Mouse (Mus musculus): ENCODE results near the gene Rgs3.
A peak's percentile ranks its signal among the peaks of the same experiment; 100 is the strongest.

Rgs3 gene

DNA sequence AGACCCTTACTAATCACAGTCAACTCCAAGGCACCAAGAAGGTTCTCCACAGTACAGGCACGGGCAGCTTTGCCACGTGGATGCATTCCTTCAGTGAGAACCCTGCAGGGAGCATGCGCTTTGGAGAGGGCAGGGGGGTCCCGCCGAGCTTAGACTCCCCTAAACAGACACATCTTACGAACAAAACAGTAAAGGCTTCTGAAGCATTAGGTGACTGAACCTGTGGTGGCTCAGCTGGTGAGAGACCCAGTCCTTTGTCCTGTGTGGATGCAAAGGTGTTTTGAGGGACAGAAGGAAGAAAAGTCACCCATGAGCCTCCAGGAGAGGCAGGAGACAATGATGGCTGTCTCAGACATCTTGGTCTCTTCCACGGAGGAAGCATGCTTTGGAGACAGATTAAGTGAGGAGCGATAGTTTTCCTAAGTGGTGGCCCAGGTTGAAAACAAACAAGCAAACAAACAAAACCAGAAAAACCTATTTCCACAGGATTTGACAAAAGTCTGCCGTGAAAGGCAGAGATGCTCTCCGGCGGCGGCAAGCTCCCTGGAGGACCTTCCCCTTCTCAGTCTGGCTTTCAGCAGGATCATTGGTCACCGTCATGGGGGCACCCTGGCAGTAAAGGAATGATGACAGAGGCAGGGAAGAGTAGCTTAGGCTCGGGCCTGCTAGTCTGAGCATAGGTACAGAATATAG lies 100.4 kb downstream of the Rgs3 start:
- peak; percentile 59 for DNase-seq

DNA sequence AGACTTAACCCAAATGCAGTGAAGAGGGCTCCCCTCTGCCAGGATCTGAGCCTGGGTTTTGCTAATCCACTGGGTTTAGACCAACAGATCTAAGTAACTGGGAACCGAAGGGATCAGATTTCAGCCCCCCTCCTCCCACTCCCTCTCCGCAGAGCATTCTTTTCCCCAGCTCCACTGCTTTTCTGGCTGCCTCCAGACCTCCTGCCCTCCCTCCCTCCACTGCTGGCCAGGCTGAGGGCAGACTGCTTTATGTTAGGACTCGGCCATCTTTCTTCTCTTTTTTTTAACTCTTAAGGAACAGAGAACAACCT lies 100.9 kb downstream of the Rgs3 start:
- peak; percentile 89 for DNase-seq

DNA sequence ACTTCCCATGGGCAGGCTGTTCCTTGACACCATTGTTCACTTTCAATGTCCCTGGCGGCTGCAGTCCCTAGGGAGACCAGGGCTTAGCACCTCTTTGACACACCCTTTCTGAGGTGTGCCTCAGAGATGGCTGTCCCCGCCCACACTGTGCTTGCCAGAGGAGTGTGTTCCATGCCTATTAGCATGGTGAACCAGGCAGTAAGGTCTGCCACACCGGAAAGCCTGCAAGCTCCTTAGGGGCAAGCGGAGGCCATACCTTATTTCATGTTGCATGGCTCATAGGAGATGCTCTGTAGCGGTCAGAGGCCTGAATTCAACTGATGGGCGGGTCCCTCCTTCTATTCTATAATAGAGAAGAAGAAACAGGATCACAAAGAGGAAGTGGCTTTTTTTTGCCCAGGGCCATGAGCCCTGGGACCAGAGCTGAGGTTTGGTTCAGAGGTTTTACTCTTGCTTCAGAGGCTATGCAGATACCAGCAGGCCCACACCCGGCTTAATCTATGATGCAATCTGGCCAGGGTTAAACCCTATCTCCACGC lies 101.7 kb downstream of the Rgs3 start:
- DNase-seq: no peak

DNA sequence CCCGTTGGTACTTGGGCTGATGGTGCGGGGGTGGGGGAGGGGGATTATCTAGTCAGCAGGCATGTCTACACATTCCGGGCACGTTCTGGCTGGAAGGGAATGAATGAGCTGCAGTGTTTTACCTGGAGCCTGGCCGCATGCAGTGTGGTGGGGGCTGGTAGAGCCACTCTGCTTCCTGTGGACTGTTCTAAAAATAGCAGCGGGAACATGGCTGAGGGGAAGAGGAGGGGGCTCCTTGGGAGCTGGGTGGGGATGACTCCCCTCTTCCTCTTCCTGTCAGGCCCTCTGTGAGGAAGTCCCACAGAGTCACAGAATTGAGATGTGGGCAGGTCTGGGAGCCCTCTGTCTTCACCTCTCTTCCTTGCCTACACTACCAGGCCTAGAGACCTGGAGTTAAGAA lies 103.7 kb downstream of the Rgs3 start:
- peak; percentile 68 for DNase-seq

DNA sequence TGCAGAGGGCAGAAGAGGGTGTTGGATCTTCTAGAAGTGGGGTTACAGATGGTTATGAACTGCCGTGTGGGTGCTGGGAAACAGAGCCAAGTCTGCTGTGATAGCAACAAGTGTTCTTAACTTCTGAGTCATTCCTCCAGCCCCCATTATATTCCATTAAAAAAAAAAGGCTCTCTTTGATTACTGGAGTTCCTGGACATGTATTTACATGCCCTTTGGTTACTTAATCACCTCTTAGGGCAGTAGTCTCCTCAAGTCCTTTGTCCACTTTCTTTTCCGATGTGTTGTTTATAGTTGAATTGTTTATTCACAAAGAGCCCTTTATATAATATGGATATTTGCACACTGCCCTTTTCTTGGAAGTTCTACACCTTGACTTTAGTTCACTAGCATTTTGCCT lies 106.2 kb downstream of the Rgs3 start:
- DNase-seq: no peak

DNA sequence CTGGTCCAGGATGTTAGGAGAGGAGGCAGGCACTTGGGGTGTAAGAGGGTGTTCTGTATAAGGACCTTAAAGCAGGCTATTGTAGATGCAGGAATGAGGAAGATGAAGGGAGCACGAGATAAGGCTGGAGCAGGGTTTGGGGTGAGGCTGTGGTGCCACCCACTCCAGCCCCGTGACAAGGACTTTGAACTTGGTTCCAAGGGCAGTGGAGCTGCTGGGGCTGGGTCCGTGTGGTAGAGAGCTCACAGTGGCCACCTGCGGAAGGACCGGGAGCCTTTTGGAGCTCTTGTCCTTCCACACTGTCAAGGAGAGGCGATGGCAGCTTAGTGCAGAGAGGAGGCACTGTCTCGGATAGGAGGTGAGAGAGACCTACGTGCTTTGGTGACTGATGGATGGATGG lies 109.0 kb downstream of the Rgs3 start:
- DNase-seq: no peak

DNA sequence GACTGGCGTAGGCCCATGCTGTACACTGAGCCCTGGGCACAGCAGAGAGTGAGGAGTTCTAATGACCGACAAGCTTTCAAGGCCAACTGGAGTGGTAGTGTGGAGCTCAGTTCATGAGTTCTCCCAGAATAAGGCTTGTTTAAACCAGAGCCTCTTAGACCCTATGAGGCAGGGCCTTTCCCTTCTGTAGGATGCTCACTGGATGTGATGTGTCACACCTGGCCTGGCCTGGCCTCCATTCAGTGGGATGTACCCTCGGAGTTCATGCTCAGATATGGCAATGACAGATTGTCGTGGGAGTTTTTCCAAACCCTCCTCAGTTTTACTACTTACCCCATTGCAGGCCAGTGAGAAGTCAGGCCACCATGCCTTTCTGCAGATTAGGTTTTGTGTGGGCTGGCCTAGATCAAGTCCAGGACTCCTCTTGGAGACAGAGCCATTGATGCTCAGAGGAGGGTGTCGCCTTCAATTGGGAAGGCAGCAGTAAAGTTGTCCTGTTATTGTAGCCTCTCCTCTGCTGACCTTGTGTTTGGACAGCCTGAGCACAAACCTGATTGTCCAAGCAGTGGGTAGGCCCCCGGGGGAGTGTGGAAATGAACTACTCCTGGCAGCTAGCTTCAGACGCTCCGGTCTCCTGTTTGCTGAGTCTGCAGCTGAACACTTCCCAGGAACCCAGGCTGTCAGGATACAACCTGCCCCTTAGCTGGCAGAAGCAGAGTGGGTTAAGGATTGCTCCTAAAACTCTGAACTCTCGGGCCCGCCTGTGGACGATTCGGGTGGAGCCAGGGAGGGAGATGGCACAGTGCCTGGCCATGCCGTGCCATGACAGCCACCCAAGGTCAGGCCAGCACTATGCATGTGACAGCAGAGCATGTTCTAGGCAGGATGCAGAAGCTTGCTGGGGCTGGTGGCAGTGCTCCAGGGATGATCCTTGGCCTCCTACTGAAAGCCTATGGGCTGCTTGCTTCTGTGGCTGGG lies 109.7 kb downstream of the Rgs3 start:
- no peak for DNase-seq

DNA sequence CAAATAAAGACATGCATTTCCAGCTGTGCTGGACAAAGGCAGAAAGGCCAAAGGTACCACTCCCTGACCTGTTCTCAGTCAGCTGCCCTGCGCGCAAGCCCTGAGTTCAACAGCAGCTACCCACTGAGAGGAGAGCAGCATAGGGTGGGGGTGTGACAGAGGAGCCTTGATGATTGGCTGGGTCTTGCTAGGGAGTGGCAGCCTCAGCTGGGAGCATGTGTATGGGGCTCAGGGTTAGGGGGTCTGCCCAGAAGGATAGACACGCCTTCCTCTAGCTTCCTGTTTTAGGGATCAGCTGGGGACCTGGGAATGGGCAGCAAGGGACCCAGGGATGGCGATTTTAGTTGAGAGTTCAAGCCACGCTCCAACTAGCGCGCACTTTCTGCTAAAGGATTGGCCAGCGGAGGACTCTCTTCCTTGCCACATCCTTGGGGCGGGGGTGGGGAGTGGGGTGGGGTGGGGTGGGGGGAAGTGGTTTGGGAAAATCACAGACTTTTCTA lies 113.9 kb downstream of the Rgs3 start:
- peak; percentile 70 for DNase-seq

DNA sequence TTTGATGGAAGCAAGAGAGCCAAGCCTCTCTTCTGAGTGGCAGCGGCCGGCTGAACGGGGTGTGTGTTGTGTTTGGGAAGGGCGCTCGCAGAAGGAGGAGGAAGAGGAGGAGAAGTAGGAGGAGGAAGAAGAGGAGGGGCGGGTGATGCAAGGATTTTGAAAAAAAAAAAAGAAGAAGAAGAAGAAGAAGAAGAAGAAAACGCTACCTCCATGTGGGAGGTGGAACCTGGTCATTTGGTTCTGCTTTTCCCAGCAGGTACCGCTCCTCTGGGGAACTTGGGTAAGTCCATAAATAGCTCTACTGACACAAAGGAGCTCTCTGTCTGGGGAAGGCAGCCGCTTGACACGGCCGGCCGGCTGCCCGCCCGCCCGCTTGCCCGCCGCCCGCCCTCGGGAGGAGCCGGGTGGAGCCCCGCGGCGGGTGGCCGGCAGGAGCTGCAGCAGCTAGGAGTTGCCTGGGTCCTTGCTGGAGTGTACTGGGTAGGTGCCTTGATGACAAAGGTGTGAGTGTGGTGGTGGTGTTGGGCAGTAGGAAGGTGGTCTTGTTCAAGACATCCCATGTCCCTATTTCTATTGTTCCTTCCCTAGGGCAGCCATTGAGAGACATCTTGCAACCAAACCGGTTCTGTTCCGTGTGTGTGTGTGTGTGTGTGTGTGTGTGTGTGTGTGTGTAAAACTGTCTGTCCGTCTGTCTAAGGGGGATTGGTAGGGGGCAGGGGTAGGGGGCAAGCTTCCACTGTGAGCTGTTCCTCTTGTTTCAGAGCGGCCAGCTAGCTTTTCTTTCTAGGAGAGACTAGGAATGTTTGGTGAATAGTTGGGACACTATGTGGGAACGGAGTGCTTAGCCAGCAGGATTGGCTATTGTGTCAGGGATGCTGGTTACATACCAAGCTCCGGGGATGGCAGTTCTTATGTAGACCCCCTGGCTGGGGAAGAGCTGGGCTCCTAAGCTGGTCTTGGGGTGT lies 114.7 kb downstream of the Rgs3 start:
- DNase-seq: peak; percentile 74

DNA sequence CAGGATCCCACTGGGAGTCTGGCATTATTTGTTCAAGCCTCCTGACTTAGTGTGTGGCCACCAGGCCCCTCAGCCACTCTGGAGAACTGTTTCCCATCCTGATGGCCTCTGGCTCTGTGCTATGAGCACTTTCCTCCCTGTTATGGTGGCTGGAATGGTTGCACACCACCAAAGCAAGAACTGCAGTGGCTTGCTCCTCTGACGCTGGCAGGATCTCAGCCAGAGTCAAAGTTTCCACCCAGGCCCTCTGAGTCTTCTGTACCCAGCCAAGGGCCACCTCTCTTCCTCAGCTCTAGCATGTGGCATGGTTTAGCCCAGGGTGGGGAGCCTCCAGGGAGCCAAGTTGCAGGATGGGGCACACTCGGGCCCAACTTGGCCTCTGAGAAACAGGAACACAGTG lies 115.7 kb downstream of the Rgs3 start:
- no peak for DNase-seq

DNA sequence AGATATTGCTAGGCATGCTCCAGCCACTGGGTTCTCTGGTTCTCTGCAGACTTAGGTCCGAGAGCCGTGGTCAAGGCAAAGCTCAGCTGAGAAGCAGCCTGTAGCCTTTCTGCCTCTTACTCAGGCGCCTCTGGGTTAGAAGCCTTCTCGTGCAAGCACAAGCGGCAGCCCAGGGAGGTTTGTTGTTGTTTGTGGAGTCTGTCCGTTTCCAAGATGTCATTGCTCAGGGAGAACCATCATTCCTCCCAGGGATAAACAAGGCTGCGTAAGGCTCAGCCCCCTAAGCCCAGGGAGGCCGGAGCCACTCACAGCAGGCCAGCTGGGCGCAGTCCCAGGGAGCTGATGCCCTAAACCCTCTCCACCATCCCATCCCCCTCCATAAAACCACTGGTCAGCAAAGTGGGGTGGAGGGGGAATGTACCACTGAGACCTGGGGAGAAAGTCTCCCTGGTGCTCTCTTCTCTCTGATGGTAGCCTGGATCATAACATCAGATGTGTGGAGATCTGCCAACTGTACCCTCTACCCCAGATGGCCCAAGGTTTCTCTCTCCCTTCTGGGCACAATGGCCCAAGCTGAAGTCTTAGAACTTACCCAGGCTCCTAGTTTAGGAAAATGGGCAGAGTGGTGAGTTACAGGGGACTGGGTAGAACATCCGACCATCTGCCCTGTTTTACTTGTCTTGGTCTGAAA lies 117.5 kb downstream of the Rgs3 start:
- DNase-seq: no peak

DNA sequence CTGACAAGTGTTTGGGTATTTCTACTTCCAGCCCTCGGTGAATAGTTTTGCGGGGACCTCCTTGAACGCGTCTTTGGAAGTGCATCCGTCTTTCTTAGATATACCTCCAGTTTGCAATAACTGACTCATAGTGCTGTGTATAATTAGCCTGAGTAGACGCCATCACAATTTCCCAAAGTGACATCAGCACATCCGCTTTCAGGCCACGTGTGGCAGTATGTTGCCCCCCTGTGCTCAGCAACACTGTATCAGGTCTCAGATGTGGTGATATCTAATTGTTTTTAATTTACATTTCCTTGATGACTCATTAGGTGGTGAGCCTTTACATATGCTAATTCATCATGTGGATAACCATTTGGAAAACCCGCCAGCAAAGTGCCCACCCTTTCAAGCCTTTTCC lies 119.5 kb downstream of the Rgs3 start:
- no peak for DNase-seq

DNA sequence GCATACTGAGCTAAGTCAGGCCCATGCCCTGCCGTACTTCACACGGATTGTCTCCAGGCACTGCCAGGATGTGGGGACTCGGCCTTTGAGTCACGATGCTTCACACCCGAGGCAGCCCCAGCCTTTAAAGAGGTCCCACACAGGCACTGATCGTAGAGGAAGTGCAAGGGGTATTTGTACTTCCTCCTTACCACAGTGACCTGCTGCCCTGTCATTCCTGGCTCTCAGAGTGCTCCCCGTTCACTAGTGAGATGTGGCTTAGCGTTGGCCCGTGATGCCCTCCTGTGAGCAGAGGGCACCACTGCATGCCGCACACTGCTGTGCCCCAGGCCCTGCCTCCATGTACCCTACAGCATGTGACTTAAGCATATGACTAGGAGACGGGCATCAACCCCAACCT lies 121.8 kb downstream of the Rgs3 start:
- DNase-seq: no peak

DNA sequence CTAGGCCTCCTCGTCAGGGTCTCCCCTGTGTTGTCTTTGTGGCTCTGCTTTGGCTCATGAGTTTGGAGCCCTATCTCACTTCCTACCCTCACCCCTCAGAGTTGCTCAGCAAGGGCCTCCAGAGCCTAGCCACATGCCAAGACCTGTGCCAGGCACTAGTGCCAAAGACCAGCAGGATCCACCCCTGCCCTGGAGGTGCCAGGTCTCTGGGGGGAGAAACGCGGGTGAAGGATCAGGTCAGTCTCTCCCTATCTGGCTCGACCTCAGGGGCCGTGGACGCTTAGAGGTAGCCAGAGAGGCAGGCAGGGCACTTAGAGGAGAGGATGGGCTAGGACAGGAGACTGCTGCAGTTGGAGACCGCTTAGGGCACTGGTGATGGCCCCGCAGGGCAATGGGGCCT lies 122.7 kb downstream of the Rgs3 start:
- no peak for DNase-seq

DNA sequence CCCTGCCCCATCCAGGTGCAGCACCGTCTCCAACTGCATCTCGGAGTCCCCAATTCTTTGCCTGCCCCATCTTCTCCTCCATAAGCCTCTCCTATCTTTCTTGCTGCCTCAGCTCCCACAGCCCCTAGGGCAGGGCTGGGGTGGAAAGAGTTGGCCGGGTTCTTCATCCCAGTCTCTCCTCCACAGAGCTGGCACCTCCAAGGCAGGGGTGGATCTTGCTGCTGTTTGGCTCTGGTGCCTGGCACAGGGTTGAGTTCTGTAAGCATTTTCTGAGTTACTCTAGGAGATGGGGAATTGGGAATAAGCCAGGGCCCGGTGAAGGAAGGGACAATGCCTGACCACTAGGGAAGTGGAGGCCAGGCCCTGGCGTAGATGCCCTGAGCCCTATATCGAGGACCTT lies 123.5 kb downstream of the Rgs3 start:
- no peak for DNase-seq

DNA sequence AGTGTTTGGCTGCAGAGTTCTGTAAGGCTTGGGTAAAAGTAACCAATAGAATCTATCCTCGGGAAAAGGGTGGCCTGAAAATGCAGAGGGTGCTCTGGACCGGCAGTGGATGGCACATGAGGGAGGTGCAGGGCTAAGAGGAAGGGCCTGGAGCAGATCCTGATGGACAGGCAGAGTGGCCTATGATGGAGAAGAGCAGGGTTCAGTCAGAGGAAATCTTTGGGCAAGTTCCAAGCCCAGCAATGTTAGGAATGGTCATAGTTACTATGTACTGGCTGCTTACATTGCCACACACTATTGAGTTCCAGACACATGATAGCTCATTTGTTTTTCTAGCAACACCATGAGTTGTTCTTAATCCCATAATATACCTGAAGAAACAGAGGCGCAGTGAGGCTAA lies 124.7 kb downstream of the Rgs3 start:
- no peak for DNase-seq

DNA sequence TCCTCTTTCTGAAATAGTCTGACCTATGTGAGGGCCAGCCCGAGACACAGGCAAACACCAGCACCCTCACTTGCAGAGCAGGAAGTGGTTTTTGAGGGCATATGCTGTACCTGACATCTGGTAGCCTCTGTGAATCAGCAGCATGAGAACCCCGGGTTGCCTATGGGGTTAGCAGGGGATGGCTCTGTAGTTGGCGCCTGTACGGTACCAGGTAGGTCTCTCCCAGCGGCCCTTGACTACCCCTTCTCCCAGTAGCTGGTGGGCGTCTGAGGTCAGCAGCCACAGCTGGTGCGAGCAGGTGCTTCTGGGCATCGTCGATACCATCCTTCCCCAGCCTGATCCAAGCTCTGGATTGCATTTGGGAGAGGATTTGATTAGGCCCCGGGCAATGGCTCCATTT lies 125.6 kb downstream of the Rgs3 start:
- no peak for DNase-seq

DNA sequence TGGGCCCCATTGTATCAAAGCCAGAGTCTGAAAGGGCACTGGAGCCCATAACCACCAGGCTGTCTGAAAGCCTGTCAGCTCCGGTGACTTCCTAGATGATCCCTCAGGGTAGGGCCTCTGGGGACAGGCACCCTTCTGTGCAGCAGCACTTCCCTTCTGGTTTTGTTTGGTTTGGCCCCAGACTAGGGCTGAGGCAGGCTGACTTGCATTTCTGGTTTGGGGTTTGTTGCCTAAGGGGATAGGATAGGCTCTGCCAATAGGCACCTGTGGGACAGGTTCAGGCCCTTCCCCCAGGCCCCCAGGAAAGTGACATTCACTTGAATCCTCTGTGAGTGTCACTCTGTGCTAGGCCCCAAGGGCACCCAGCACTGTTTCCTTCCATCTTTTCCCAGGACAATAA lies 127.1 kb downstream of the Rgs3 start:
- no peak for DNase-seq

DNA sequence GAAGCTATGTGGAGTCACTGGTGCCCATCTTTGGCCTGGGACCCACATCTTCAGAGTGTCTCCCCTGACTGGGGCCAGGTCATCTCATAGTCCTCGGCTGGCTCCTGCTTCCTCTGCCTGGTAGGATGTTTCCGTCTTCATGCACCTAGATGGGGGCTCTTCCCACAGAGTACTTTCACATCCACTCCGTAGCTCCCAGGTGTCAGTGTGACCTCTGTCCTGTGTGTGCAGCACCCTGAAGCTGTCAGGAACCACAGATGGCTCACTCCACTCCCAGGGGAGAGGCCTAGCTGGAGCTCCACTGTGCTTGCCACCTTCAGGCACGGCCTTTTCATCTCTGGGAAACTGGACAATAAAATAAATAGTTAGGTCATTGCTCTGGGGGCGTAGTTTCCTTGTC lies 128.5 kb downstream of the Rgs3 start:
- DNase-seq: no peak

DNA sequence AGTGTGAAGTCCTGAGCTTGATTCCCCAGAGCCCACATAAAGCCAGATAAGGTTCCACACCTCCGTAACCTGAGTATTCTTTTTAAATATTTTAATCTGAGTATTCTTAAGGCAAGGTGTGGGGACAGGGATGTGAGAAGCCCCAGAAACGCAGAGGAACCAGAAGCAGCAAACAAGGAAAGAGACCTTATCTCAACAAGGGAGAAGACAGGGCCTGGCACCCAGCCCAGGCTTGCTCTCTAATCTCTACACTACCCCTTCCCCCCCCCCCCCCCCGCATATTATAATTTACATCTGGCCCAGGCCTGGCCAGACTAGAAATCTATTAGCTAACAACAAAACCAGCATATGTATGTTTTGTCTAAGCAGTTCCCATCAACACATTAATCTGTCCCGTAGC lies 131.3 kb downstream of the Rgs3 start:
- no peak for DNase-seq

DNA sequence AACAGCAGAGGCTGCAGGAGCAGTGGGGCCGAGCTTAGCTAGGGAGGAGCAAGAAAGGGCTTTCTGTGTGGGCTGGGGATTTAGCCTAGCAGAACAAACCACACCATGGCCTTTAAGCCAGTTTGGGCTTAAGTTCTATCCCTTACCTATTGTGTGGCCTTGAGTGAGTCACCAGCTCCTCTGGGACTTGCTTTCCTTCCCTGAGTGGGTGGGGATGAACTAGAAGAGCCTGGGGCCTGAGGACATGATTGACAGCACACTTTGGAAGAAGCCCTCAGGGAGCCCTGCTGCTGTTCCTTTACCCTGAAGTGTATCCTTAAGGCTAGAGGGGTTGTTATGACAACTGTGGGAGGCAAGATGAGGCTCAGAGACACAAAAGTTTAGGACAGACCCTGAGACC lies 132.0 kb downstream of the Rgs3 start:
- no peak for DNase-seq

DNA sequence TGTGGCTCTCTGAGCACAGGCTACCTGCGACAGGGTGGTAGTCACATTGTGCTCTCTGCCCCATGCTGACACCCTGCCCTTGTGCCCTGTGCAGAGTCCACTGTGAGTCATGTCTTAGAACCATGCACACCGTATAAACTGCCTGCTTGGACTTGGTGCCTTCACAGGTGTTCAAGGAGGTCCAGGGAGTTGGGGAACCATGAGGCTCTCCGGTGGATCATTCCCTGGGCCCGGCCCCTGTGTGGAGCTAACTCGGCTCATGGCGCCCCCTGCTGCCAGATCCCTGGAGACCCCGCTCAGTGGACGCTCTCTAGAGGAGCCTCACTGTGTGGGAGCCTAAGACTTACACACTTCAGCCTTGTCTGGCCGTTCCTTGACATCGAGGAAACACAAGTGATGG lies 134.2 kb downstream of the Rgs3 start:
- peak; percentile 77 for DNase-seq
